Mouse (Mus musculus) lung, postnatal 0 days (tissue): ENCODE data around the gene Islr2.

Experiments
- CTCF ChIP-seq: IDR thresholded peaks from 2 replicates; pipeline ENCODE4 v1.5.1; 2016; ENCODE audit warnings: antibody characterized with exemption, mild to moderate bottlenecking
- EP300 ChIP-seq: IDR thresholded peaks from 2 replicates; pipeline ENCODE4 v1.6.1; 2016; ENCODE audit warnings: antibody characterized with exemption, mild to moderate bottlenecking, control low read depth

DNA sequence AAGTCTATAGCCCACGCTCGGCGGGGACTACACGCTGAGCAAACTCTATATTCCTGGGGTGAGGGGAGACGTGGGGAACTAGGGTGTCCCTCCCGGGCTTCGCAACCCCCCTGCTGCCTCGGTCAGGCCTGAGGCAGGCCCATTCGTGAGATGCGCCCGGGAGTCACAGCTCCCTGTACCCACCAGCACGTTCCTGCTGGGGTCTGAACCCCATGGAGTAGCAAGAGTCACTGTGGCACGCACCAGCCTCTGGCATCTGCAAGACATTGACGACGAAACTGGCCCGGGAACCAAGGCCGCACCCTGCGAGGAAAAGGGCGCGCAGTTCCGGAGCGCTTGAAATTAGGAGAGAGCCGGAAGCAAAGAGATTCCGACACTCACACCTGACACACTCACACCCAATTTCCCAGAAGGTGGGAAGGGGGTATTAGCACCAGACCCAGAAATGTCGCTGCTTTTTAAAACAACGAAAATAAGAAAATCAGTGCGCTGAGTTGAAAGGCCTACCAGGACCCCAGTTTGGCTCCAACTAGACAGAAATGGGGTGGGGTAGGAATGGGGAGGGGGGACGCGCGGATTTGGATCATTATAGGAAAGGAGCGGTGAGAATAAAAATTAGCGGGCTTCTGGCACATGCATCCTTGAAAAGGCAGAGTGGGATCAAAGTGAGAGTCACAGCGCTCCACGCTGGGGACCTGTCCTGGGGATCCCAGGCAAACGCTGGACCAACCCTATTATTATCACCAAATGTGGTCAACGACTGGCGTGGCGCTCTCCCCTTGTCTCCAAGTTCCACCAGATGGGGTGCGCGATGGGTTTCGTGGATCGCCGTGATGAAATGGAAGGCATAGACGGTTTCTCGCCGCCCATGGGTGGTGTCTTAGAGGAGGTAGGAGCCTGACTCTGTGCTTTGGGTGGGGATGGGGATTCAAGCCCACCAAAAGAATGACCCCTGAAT is 7.2 kb downstream of the Islr2 start:
- TF ChIP-seq EP300 (no peak), CTCF (no peak)
